Mouse (Mus musculus) adrenal gland, postnatal 14 days (tissue): Measurements from ENCODE around the gene Adk. TPM values are rescaled to one million over a fixed set of nuclear protein-coding genes. Genes with fewer than 3 reads are reported as not detected.
A peak's percentile ranks its signal among the peaks of the same experiment; 100 is the strongest.

Experiments
- DNase-seq: peaks from one replicate; pipeline ENCODE4 v3.0.0; 2021; ENCODE audit warnings: mixed read lengths
- total RNA-seq: library from RNA; stranded (reverse); gene quantifications from 2 replicates; pipeline ENCODE4 v1.2.3, GENCODE M21; 2021

The Adk gene
- total RNA-seq, 1 experiment from 2014 or later: 164 TPM

GRCm38 (mm10) chr14:21100876-21101275 lies 48.5 kb downstream of the Adk start:
- no peak for DNase-seq

DNA sequence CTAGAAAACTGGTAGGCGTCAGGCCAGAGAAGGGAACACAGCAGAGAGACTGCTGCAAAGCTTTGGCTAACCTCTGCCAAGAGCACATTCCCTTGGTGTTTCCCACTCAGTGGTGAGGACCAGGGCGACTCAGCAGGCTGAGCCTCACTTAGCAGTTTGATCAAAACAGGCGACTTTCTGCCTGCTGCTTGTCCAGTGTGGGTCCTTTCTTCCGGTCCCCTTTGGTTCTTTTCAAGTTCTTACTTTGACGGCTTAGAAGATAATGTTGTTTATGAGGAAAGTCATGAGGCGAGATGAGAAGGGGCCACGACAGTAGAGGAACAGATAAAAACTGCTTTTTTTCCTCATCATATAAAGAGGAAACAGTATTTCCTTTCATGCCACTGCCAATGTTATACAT lies 49.2 kb downstream of the Adk start:
- DNase-seq: peak; percentile 41

DNA sequence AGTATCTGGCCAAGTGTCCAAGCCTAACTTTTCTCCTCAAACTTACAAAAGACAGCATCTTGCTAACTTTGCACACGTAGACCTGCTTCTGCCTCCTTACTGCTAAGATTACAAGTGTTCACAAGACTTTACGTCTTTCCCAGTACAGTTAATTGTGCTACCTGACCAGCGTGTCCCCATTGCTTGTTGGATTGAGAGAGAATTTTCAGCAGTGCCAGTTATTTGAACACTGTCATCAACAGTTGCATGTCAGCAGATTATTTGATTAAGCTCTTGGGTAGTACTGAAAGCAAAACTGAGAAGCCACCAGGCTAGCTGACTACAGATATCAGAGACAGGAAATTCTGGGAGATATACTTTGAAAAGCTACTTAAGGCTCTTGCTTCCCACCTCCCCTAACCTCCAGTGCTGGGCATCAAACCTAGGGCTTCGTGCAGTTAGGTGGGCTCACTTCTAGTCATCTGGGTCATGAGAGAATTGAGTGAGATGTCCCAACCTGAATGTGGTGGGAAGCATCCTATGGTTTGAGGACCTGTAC lies 50.4 kb downstream of the Adk start:
- no peak for DNase-seq

DNA sequence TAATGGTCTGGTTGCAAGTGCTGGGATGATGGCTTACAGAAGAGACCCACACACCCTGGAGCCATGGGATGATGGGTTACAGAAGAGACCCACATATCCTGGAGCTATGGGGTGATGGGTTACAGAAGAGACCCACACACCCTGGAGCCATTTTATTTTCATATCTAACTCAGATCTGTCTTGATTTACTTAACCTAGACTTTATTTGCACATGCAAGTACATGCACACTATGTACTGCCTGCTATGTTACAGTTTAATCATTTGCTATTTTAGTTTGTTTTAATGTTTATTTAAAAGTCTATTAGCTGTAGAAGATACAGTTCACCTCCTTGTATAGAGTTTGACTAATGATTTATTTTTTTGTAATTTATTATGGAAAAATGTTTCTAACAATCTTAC lies 52.7 kb downstream of the Adk start:
- no peak for DNase-seq

DNA sequence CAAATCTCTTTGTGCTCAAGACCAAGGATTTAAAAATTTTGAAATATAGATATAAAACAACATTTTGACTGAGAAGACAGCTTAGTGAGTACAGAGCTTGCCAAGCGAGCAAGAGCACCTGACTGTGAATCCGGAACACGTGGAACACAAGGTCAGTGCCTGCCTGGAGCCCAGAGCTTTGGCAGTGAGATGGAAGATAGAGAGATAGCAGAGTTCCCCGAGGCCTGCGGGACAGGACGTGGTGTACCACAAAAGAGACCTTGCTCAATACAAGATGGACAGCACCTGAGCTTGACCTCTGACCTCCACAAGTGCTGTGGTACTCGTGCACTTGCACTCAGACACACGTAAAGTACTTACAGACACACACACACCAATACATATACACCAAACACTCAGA lies 54.2 kb downstream of the Adk start:
- DNase-seq: peak; percentile 57

GRCm38 (mm10) chr14:21107551-21107950 lies 55.2 kb downstream of the Adk start:
- DNase-seq: no peak

- no peak for DNase-seq
These were observed 58.1 kb downstream of the Adk start for GRCm38 (mm10) chr14:21110492-21110891.

- no peak for DNase-seq
These were observed 59.1 kb downstream of the Adk start for GRCm38 (mm10) chr14:21111500-21111899.

DNA sequence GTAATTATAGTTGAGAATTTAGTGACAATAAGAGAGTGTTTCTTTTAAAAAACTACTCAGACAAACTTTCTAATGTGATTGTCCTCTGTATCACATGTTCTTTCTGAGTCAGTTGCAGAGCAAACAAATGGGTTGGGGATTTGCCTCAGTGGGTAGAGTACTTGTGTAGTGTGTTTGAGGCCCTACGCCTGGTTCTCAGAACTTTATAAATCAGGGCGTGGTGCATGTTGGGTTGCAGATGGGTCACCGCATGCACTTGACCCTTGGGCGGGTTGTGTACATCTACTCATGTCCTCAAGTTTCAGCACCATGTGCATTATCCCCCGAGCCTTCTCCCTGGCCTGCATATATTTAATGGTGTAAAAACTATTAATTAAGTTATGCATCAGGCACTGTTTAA lies 59.8 kb downstream of the Adk start:
- DNase-seq: no peak

DNA sequence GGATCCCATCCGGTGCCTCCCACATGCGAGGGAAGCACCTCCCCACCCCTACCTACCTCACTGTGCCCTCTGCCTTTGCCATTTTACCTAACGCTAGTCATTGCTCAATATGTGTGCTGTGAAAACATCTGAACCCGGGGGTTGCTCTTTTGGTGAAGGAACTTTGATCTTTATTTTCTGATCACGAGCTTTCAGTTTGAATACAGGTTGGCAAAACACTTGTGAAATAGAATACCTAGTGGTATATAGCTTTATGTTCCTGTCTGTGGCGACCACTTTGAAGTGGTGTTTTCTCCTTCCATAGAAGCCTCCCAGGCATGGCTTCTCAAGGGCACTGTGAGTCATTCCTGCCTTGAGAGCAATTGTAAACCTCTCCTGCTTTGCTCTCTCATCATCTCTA lies 60.4 kb downstream of the Adk start:
- no peak for DNase-seq

DNA sequence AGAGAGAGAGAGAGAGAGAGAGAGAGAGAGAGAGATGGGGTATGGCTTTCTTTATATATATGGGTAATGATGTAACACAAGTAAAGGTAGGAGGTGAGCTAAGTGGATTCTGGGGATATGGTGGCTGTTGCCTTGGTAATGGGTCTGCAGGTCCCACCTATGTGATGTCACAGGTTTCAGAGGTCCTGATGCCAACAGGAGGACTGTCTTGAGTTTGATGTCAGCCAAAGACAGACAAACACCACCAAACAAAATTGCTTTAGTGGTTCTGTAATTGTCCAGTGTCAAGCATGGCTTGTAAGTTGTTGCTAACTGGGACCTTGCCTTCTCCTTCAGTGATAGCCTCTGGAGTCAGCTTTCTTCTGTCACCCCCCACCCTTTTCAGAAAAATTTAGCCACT lies 62.0 kb downstream of the Adk start:
- no peak for DNase-seq

- DNase-seq: no peak
These were observed 62.9 kb downstream of the Adk start for GRCm38 (mm10) chr14:21115318-21115717.

DNA sequence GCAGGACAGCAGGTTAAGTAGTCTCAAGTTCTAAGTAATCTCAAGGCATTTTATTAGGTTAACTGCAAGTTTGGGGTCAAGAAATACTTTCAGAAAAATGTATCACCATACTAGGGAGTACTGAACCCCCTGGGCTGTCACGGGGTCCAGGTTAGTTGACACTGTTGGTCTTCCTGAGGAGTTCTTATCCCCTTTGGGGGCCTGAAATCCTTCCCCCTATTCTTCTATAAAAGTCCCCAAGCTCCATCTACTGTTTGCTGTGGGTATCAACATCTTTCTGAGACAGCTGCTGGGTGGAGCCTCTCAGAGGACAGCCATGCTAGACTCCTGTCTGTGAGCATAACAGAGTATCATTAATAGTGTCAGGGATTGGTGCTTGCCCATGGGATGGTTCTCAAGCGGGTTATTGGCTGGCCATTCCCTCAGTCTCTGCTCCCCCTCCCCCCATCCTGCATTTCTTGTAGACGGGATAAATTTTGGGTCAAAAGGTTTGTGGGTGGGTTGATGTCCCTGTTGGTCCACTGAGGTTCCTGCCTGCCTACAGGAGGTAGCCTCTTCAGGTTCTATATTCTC lies 63.6 kb downstream of the Adk start:
- peak; percentile 34 for DNase-seq

DNA sequence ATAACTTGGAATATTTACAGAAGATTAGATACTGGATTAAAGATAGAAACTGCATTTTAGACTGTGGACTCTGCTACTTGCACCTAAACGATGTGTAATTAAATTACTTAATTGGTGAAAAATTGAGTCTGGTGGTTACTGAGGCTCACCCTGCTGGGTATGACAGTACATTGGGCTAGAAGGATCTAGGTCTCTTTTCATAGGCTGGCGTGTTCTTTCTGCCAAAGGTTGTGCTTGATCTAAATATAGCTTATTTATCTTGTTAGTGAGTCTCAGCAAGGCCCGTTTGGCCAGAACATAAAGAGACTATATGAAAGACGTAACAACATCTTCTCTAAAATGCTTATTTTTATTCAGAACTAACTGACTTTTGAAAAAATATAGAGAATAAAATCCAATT lies 65.7 kb downstream of the Adk start:
- DNase-seq: no peak

GRCm38 (mm10) chr14:21119653-21120313 lies 67.4 kb downstream of the Adk start:
- DNase-seq: no peak

DNA sequence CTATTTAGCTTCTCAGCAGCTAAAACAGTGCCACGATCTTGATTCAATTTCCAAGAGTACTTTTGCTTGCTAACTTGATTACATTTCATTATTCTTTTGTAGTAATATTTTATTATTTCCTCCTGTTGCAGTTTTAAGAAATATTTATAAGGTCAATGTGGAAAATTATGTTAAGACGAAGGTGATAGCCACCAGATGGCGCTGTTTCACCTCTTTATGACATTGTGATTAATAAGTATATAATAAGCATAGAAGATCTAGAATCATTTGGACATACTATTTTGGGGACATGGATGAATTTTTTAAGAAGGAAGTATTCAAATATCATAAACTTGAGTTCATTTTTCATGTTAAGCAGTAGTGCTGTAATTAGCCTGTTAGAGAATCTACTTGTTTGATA lies 68.1 kb downstream of the Adk start:
- DNase-seq: peak; percentile 66

DNA sequence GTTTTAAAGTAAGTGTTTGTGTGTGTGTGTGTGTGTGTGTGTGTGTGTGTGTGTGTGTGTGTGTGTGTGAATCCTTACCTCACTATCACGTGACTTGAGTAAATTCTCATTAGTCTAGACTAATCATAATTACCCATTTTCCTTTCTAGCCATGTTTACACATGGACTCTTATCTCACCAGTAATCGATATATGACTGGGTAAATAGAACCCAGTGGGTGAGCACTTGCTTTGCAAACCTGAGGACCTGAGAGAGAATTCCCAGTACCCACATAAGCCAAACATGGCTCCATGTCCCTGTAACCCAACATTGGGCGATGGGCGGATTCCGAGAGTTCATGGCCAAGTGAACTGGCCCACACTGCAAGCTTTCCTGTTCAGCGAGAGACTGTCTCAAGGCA lies 74.8 kb downstream of the Adk start:
- no peak for DNase-seq

DNA sequence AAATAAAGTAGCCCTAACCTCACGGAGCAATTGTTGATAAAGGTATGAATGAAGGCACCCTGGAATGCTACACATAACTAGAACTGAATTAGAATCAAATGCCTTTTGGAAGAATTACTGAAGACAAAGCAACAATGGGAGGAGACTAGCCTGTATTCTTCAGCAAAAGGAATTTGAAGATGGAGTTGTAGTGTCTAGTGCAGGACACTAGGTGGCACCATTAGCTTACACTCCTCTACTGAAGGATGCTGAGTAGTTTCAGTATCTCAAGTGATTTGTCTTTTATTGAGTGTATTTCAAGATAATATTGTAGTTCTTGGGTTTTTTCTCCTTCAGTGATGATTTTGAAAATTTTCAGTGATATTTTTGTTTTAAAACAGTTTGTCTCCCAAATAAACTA lies 84.5 kb downstream of the Adk start:
- DNase-seq: peak; percentile 69

- DNase-seq: no peak
These were observed 90.2 kb downstream of the Adk start for GRCm38 (mm10) chr14:21142603-21143002.

- peak; percentile 74 for DNase-seq
These were observed 91.2 kb downstream of the Adk start for GRCm38 (mm10) chr14:21143406-21144115.

DNA sequence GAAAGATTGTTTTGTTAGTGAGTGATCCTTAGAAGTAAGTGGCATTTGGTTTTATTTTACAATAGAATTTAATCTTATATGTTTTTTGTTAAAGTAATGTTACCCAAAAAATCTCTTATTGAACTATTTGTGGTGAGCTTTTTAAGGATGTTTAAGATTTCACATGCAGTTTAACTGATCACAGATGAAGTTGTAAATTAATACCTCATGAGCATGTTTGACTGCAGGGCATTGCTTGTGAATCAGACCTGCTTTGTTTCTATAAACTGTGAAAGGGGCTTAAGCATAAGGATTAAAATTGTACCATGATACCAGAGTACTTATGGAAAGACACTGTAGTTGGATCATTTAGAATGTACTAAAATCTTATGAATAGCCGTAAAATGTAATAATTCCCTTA lies 94.8 kb downstream of the Adk start:
- no peak for DNase-seq

DNA sequence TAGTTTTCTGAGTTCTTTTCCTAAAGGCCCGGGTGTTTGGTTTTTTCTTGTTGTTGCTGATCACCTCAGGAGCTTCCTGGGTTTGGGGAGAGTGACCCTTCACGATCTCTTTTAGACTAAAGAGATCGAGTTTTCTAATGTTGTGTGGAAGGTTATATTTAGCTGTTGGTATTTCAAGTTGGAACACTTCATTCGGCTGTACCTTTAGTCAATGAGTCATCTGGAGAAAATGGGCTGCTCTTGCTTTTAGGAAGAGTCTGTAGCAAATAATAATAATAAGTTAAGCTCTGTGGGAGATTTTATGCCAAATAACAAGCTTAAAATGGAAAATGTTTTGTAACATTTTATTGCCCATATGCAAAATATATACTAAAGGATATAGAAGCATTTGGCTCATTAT lies 97.9 kb downstream of the Adk start:
- no peak for DNase-seq

DNA sequence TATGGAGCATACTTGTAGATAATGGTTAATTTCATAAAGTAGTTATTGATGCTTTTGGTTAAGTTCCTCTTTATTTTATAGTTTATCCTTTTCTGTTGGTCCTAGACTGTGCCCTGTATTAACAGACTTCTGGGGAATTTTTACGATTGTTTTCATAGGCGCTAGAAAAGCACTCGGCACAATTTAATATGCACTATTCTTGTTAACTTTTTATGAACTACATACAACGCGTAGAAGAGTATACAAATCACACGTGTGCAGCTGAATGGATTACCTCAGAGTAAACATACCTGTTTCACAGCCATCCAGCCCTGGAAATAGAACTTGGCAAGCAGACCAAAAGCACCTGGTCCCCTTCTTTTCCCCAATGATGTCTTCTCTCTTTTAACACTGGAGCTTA lies 99.7 kb downstream of the Adk start:
- no peak for DNase-seq

DNA sequence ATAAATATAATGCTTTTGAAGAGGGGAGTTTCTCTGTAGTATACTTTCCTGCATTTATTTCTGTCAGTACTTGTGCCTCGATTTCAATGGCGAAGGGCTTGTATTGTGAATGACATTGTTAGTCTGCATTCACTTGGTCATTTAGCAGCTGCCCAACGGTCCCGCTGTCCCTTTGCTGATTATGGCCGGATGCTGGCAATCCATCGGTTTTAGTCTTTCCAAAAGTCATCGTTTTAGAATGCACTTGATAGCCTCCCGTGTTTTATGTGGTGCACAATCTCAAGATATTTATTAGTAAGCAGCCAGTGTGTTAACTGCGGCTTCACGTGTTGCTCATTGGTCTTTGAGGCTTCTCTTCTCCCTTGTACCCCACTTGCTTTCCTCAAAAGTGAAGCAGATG lies 113.3 kb downstream of the Adk start:
- no peak for DNase-seq
